Mouse (Mus musculus) left cerebral cortex, postnatal 14 days (tissue): ENCODE measurements around the gene Trim6. TPM values are rescaled to one million over a fixed set of nuclear protein-coding genes. Genes with fewer than 3 reads are reported as not detected.

Source experiments
- total RNA-seq, 2 experiments: library from RNA; stranded (reverse); gene quantifications; 2 replicates each; pipeline ENCODE4 v1.2.3; 2021

Gene Trim6
- total RNA-seq, 2 experiments from 2014 or later = 0.13 to 0.15 TPM

Other genes starting within 250 kb of the Trim6 start
- gene Olfr635, start 247.6 kb upstream of the Trim6 start, total RNA-seq = under 1 TPM in 1 of 2 experiments, not detected in 1; 0.04 TPM
- not detected for gene Olfr638, start 220.0 kb upstream of the Trim6 start, total RNA-seq
- gene Olfr639, start 201.5 kb upstream of the Trim6 start, total RNA-seq = under 1 TPM; 0.08 to 0.18 TPM
- not detected for gene Olfr640, start 193.2 kb upstream of the Trim6 start, total RNA-seq
- gene Olfr641, start 183.3 kb upstream of the Trim6 start, total RNA-seq = not detected
- gene Olfr642, start 166.1 kb upstream of the Trim6 start, total RNA-seq = not detected
- not detected for gene 4930516K23Rik, start 157.3 kb upstream of the Trim6 start, total RNA-seq
- not detected for gene Olfr644, start 146.9 kb upstream of the Trim6 start, total RNA-seq
- not detected for gene Olfr645, start 133.3 kb upstream of the Trim6 start, total RNA-seq
- not detected for gene Olfr646, start 113.9 kb upstream of the Trim6 start, total RNA-seq
- gene Ubqln5, start 89.0 kb upstream of the Trim6 start, total RNA-seq = not detected
- not detected for gene Olfr643, start 81.4 kb upstream of the Trim6 start, total RNA-seq
- gene Ubqln3, start 75.5 kb upstream of the Trim6 start, total RNA-seq = not detected
- gene Ubqlnl, start 68.2 kb upstream of the Trim6 start, total RNA-seq = not detected
- gene Olfm5, start 54.0 kb upstream of the Trim6 start, total RNA-seq = not detected
- gene Olfr648, start 35.4 kb upstream of the Trim6 start, total RNA-seq = under 1 TPM; 0.30 to 0.40 TPM
- not detected for gene Olfr649, start 22.8 kb upstream of the Trim6 start, total RNA-seq
- gene Trim34a, start 25.7 kb downstream of the Trim6 start, total RNA-seq = under 1 TPM; 0.68 to 0.72 TPM
- gene Trim5, start 69.3 kb downstream of the Trim6 start, total RNA-seq = under 1 TPM; 0.38 to 0.55 TPM
- gene Trim12a, start 96.7 kb downstream of the Trim6 start, total RNA-seq = 1 to 10 TPM; 1.4 to 2.2 TPM
- gene Trim34b, start 110.7 kb downstream of the Trim6 start, total RNA-seq = under 1 TPM in 1 of 2 experiments, not detected in 1; 0.26 TPM
- gene Trim12c, start 134.6 kb downstream of the Trim6 start, total RNA-seq = 1 to 10 TPM; 1.1 to 1.2 TPM
- gene Trim30b, start 151.1 kb downstream of the Trim6 start, total RNA-seq = not detected
- not detected for gene Trim30c, start 182.0 kb downstream of the Trim6 start, total RNA-seq
- gene Trim30a, start 246.4 kb downstream of the Trim6 start, total RNA-seq = under 1 TPM; 0.57 to 0.70 TPM